Mouse (Mus musculus): ENCODE results near the gene Plxna4.

The Plxna4 gene

GRCm38 (mm10) chr6:32475958-32476357, 112.0 kb downstream of the Plxna4 start:
- DNase-seq (ENCODE audit: low read depth, low spot score), result no peak

- no peak for DNase-seq (ENCODE audit: low read depth, low spot score)
These were observed 115.9 kb downstream of the Plxna4 start for GRCm38 (mm10) chr6:32472062-32472461.

- no peak for DNase-seq (ENCODE audit: low read depth, low spot score)
These were observed 116.4 kb downstream of the Plxna4 start for GRCm38 (mm10) chr6:32471639-32472038.

- no peak for DNase-seq (ENCODE audit: low read depth, low spot score)
These were observed 118.8 kb downstream of the Plxna4 start for GRCm38 (mm10) chr6:32469196-32469595.

GRCm38 (mm10) chr6:32465129-32465528, 122.9 kb downstream of the Plxna4 start:
- no peak for DNase-seq (ENCODE audit: low read depth, low spot score)

- no peak for DNase-seq (ENCODE audit: low read depth, low spot score)
These were observed 123.4 kb downstream of the Plxna4 start for GRCm38 (mm10) chr6:32464637-32465036.

GRCm38 (mm10) chr6:32464046-32464445, 123.9 kb downstream of the Plxna4 start:
- DNase-seq (ENCODE audit: low read depth, low spot score), result no peak

GRCm38 (mm10) chr6:32460400-32460799, 127.6 kb downstream of the Plxna4 start:
- no peak for DNase-seq (ENCODE audit: low read depth, low spot score)

GRCm38 (mm10) chr6:32456641-32457040, 131.4 kb downstream of the Plxna4 start:
- no peak for DNase-seq (ENCODE audit: low read depth, low spot score)

GRCm38 (mm10) chr6:32451851-32452250, 136.1 kb downstream of the Plxna4 start:
- DNase-seq (ENCODE audit: low read depth, low spot score), result no peak

GRCm38 (mm10) chr6:32449237-32449963, 138.6 kb downstream of the Plxna4 start:
- DNase-seq (ENCODE audit: low read depth, low spot score), result no peak

GRCm38 (mm10) chr6:32448787-32449186, 139.2 kb downstream of the Plxna4 start:
- no peak for DNase-seq (ENCODE audit: low read depth, low spot score)

GRCm38 (mm10) chr6:32446276-32446675, 141.7 kb downstream of the Plxna4 start:
- DNase-seq (ENCODE audit: low read depth, low spot score), result no peak

GRCm38 (mm10) chr6:32445246-32445645, 142.7 kb downstream of the Plxna4 start:
- no peak for DNase-seq (ENCODE audit: low read depth, low spot score)

- no peak for DNase-seq (ENCODE audit: low read depth, low spot score)
These were observed 143.6 kb downstream of the Plxna4 start for GRCm38 (mm10) chr6:32444393-32444792.

- no peak for DNase-seq (ENCODE audit: low read depth, low spot score)
These were observed 144.3 kb downstream of the Plxna4 start for GRCm38 (mm10) chr6:32443679-32444078.

- DNase-seq (ENCODE audit: low read depth, low spot score), result no peak
These were observed 148.6 kb downstream of the Plxna4 start for GRCm38 (mm10) chr6:32439434-32439833.

GRCm38 (mm10) chr6:32437219-32437618, 150.8 kb downstream of the Plxna4 start:
- no peak for DNase-seq (ENCODE audit: low read depth, low spot score)

GRCm38 (mm10) chr6:32423124-32423523, 164.9 kb downstream of the Plxna4 start:
- no peak for DNase-seq (ENCODE audit: low read depth, low spot score)

- DNase-seq (ENCODE audit: low read depth, low spot score), result no peak
These were observed 167.4 kb downstream of the Plxna4 start for GRCm38 (mm10) chr6:32420610-32421009.

- DNase-seq (ENCODE audit: low read depth, low spot score), result no peak
These were observed 170.6 kb downstream of the Plxna4 start for GRCm38 (mm10) chr6:32417351-32417750.

GRCm38 (mm10) chr6:32411325-32411724, 176.7 kb downstream of the Plxna4 start:
- no peak for DNase-seq (ENCODE audit: low read depth, low spot score)

- DNase-seq (ENCODE audit: low read depth, low spot score), result no peak
These were observed 178.4 kb downstream of the Plxna4 start for GRCm38 (mm10) chr6:32409625-32410024.

Measured in embryo, embryonic 11.5 days (tissue).